Mouse (Mus musculus): ENCODE results near the gene E130116L18Rik. TPM values are rescaled to one million over a fixed set of nuclear protein-coding genes. Genes with fewer than 3 reads are reported as not detected.
A peak's percentile ranks its signal among the peaks of the same experiment; 100 is the strongest.
"Not testable (repeated sequence)": the region's sequence is repeated elsewhere in the genome, so short reads cannot be mapped to it uniquely, and the experiment has no call there.

Gene E130116L18Rik
- polyA plus RNA-seq, 1 experiment from 2014 or later: not detected

DNA sequence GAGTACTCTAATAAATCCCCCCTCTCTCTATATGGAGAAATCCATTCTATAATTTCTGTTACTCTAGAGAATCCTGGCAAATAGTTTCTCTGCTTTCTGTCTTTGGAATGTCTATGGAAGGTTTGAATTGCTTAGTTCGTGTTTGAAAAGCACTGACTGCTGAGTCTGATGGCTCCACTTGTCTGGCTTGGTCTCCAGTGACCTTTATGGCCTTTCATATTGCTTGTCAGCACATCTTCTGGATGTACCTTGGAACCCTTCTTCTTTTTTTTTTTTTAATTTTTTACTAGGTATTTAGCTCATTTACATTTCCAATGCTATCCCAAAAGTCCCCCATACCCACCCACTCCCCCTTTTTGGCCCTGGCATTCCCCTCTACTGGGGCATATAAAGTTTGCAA is 1.4 kb upstream of the E130116L18Rik start:
- H3K9ac ChIP-seq; H3K4me1 ChIP-seq; H3K36me3 ChIP-seq (replicated peaks); H3K27me3 ChIP-seq; H3K4me3 ChIP-seq (replicated peaks); H3K9me3 ChIP-seq; H3K4me2 ChIP-seq; H3K27ac ChIP-seq; ATAC-seq (ENCODE audit: low FRiP score): not testable (repeated sequence)
- 94% methylated on average over 1 of the region's 1 CpGs for WGBS

DNA sequence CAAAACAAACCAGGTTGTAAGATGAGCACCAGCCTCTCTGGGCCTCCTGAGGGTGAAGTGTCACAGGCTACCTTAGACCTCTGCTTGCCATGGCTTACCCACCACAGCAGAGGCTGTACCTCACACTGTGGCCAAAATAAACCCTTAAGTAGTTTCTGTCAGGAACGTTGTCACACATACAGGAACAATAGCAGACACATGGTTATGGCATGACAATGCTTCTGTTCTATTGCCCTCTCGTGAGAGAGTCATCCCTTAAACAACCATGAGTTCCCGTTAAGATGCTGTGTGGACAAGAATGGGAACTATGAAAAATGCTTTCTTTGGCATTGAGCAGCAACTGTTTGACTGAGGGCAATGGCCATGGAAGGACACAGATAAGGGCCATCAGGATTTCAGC is 1.3 kb downstream of the E130116L18Rik start, which contains the start of gene Galnt11:
Gene Galnt11, plus strand, starts transcription at position 301 of the 400 bp plus-strand sequence.
- H3K9me3 ChIP-seq: no peaks in the 10 kb centered on the region
- H3K27me3 ChIP-seq: no peaks in the 10 kb centered on the region
- peak within 1 kb of the TSS; percentile 86 for H3K27ac ChIP-seq
- ATAC-seq (ENCODE audit: low FRiP score): no peak
- H3K4me3 ChIP-seq (replicated peaks): peak within 1 kb of the TSS; percentile 69
- peak within 1 kb of the TSS; percentile 87 for H3K9ac ChIP-seq
- peak within 1 kb of the TSS; percentile 60 for H3K4me2 ChIP-seq
- no peaks in the 10 kb centered on the region for H3K36me3 ChIP-seq (replicated peaks)
- 93% methylated on average over 3 of the region's 3 CpGs for WGBS
- peaks cover 8% of the 10 kb centered on the region for H3K4me1 ChIP-seq

DNA sequence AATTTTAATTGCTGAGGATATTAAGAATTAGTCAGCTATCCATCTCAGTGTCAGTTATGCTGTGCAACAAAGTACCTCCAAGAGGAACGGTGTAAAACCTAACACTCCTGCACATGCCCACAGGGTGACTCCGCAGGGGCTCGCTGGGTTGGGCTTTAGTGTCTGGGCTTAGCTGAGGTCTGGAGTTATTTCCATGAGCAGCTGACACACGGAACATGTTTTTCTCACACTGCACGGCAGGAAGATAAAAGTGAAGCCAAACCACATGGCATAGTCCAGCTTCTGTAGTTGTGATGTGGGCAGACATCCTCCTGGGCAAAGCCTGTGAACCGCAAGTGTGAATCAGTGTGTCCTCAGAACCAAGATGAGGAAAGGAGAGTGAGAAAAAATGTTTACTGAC is 7.9 kb downstream of the E130116L18Rik start:
- ATAC-seq (ENCODE audit: low FRiP score): no peak
- no peaks in the 10 kb centered on the region for H3K9me3 ChIP-seq
- no peak overlapping the region for H3K4me2 ChIP-seq
- no peaks in the 10 kb centered on the region for H3K36me3 ChIP-seq (replicated peaks)
- H3K4me1 ChIP-seq: no peaks in the 10 kb centered on the region
- no peak overlapping the region for H3K9ac ChIP-seq
- no peak overlapping the region for H3K27ac ChIP-seq
- H3K27me3 ChIP-seq: no peaks in the 10 kb centered on the region
- WGBS: 89% methylated on average over 6 of the region's 6 CpGs
- no peak overlapping the region for H3K4me3 ChIP-seq (replicated peaks)

DNA sequence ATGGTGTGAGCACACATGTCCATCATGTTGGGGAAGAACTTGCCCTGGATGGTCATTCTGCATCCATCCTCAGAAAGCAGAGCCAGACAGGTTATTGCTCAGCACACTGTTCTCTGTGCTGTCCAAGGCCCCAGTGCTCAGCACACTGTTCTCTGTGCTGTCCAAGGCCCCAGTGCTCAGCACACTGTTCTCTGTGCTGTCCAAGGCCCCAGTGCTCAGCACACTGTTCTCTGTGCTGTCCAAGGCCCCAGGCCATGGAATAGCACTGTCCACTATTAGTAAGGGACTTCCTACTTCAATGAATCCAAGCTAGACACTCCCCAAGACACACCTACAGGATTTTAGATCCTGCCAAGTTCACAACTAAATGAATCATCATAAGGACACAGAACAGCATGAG is 9.7 kb downstream of the E130116L18Rik start:
- not testable (repeated sequence) for ATAC-seq (ENCODE audit: low FRiP score); H3K9ac ChIP-seq

DNA sequence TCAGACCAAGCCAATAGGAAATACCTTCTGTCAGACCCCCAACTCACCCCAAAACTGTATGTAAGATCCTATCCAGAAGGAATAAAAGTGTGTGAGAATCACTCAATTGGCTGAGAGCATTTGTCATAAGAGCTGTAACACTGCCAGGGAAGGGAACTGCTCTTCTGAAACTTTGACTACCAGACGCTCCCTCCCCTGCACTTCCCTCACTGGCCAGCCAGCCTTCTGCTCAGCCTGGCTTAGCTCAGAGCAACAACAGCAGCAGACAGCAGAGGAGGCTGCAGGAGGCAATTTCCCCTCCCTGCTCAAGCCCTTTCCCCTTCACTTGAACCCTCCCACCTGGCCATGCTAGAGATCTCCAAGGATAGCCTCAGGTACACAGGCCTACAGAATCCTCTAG is 11.1 kb downstream of the E130116L18Rik start:
- Histone ChIP-seq H3K4me1 (no peaks in the 10 kb centered on the region), H3K36me3 (replicated peaks) (no peaks in the 10 kb centered on the region), H3K27me3 (no peaks in the 10 kb centered on the region), H3K9me3 (no peaks in the 10 kb centered on the region), H3K27ac (no peak overlapping the region), H3K9ac (no peak overlapping the region), H3K4me3 (replicated peaks) (no peak overlapping the region), H3K4me2 (no peak overlapping the region)
- WGBS: 68% methylated on average over 1 of the region's 1 CpGs
- no peak for ATAC-seq (ENCODE audit: low FRiP score)

More for the DNA sequence above, 9.7 kb downstream of the E130116L18Rik start:
- not testable (repeated sequence) for H3K4me1 ChIP-seq; H3K4me2 ChIP-seq; H3K4me3 ChIP-seq (replicated peaks); H3K27me3 ChIP-seq; H3K36me3 ChIP-seq (replicated peaks); H3K27ac ChIP-seq; H3K9me3 ChIP-seq

DNA sequence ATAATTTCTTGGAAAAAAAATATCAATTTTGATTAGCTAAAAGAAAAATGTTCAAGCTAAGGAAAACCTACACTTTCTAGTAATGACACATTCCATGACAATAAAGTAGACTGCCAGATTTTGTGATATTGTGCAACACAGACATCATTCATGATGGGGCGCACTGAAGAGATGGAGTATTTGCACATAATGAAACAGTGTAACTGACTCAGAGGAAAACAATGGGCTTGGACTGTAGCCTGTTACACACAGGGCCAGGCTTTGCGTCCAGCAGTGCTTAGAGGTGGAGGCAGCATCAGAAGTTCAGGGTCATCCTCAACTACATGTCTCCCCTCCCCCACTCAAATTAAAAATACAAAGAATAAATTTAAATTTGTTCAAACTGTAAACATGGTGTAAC is 32.4 kb downstream of the E130116L18Rik start:
- WGBS: 89% methylated on average over 2 of the region's 2 CpGs
- H3K4me3 ChIP-seq (replicated peaks): no peak overlapping the region
- no peak overlapping the region for H3K4me2 ChIP-seq
- H3K9me3 ChIP-seq: no peaks in the 10 kb centered on the region
- no peak for ATAC-seq (ENCODE audit: low FRiP score)
- H3K27ac ChIP-seq: no peak overlapping the region
- H3K4me1 ChIP-seq: no peaks in the 10 kb centered on the region
- H3K9ac ChIP-seq: no peak overlapping the region
- no peaks in the 10 kb centered on the region for H3K36me3 ChIP-seq (replicated peaks)
- no peaks in the 10 kb centered on the region for H3K27me3 ChIP-seq

DNA sequence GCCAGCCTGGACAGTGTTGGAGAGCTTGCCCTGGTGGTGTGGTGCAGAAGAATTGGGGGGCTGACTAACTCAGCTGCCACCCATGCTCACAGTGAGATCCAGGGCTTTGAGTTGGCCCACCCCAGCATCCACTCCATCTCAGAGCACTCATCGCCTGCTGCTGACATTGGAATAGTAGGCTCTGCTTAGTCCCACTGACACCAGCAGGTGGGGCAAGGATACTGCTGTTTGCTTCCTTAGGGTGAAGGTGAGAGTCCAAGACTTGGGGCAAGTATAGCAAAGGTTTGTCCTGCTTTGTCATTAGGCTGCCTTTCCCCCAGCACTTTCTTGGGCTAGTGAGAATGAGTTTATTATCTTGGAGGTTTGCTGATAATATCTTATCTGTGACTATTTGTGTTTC is 34.2 kb downstream of the E130116L18Rik start:
- H3K4me1 ChIP-seq: no peaks in the 10 kb centered on the region
- no peak for ATAC-seq (ENCODE audit: low FRiP score)
- H3K27me3 ChIP-seq: no peaks in the 10 kb centered on the region
- H3K36me3 ChIP-seq (replicated peaks): no peaks in the 10 kb centered on the region
- no peak overlapping the region for H3K27ac ChIP-seq
- WGBS: 64% methylated on average over 1 of the region's 1 CpGs
- no peak overlapping the region for H3K4me2 ChIP-seq
- no peak overlapping the region for H3K4me3 ChIP-seq (replicated peaks)
- no peak overlapping the region for H3K9ac ChIP-seq
- no peaks in the 10 kb centered on the region for H3K9me3 ChIP-seq

DNA sequence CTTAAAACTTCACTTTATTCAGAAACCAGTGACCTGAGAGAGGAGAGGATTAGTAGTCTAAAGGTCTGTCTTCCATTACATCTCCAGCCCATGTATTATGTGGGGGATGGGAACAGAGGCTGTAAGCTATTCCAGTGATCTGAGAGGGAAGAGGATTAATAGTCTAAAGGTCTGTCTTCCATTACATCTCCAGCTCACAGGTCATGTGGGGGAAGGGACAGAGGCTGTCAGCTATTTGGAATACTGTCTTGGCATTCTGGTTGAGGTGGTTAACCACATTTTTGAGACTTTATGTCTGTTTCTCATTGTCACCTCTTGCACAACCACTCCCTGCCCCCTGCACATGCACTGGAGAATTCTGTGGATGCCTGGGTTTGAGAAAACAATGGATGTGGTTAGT is 35.2 kb downstream of the E130116L18Rik start:
- no peaks in the 10 kb centered on the region for H3K36me3 ChIP-seq (replicated peaks)
- H3K9me3 ChIP-seq: no peaks in the 10 kb centered on the region
- H3K4me1 ChIP-seq: no peaks in the 10 kb centered on the region
- no peak overlapping the region for H3K9ac ChIP-seq
- H3K4me3 ChIP-seq (replicated peaks): no peak overlapping the region
- no peak for ATAC-seq (ENCODE audit: low FRiP score)
- no peak overlapping the region for H3K4me2 ChIP-seq
- no peaks in the 10 kb centered on the region for H3K27me3 ChIP-seq
- H3K27ac ChIP-seq: no peak overlapping the region

DNA sequence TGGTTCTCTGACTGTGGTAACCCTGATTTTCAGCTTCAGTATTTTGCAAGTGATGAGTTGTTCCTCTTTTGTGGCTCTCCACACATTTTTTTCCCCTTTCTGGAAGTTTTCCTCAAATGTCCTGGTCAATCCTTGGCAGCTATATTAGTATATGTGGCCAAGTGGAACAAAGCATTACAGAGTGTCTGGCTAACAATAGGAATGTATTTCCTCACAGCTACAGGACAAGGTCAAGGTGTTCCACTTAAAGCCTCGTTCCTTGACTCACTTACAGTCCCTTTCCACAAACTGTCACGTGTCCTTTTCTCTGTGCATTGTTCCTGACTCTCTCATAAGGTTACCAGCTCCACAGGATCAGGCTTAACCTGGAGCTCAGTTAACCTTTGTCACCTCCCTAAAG is 38.4 kb downstream of the E130116L18Rik start:
- no peaks in the 10 kb centered on the region for H3K36me3 ChIP-seq (replicated peaks)
- H3K27ac ChIP-seq: no peak overlapping the region
- H3K4me2 ChIP-seq: no peak overlapping the region
- no peak overlapping the region for H3K9ac ChIP-seq
- H3K27me3 ChIP-seq: no peaks in the 10 kb centered on the region
- no peaks in the 10 kb centered on the region for H3K4me1 ChIP-seq
- no peak for ATAC-seq (ENCODE audit: low FRiP score)
- H3K9me3 ChIP-seq: no peaks in the 10 kb centered on the region
- no peak overlapping the region for H3K4me3 ChIP-seq (replicated peaks)
- WGBS: 65% methylated on average over 2 of the region's 2 CpGs

DNA sequence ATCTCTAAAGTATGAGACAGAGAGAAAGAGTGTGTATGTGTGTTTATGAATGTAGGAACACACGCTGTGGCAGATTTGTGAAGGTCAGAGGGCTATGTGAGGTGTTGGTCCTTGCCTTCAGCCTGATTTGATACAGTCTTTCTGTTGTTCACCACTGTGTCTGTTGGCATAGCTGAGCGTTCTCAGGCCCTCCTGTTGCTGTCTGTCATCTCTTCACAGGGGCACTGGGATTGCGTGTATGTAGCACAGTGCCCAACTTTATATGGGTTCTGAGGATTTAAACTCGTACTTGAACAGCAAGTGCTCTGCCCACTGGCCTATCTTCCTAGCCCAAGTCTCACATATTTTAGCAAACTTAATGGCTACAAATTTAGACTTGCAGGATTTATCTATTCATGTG is 39.4 kb downstream of the E130116L18Rik start:
- H3K9ac ChIP-seq: no peak overlapping the region
- H3K4me1 ChIP-seq: no peaks in the 10 kb centered on the region
- no peaks in the 10 kb centered on the region for H3K9me3 ChIP-seq
- ATAC-seq (ENCODE audit: low FRiP score): no peak
- WGBS: 85% methylated on average over 4 of the region's 4 CpGs
- H3K4me2 ChIP-seq: no peak overlapping the region
- H3K27ac ChIP-seq: no peak overlapping the region
- H3K36me3 ChIP-seq (replicated peaks): no peaks in the 10 kb centered on the region
- H3K4me3 ChIP-seq (replicated peaks): no peak overlapping the region
- H3K27me3 ChIP-seq: no peaks in the 10 kb centered on the region

DNA sequence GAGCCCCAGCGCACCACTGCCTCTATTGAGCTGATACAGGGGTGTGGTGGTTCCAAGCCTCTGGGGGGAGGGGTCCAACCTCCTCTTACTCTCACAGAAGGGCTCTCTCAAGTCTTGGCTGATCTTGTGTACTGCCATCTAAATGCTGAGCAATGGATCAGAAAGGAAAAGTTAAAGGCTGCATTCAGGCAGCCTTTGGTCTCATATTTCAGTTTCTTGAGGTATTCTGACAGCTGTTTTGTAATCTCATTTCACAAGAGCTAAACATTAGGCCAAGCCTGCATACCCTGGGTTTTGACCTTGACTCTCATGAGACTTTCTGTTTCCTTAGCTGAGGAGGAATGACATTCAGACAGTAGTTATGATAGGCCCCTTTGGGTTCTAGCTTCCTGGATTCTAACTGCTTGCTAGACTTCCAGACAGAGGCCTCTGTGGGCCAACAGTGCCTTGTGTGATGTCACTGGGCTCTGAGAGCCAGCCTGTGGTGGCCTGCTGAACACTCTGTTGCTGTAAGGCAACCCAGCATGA is 41.9 kb downstream of the E130116L18Rik start, which contains the start of gene Galntl5:
Gene Galntl5, plus strand, starts transcription at position 457 of the 528 bp plus-strand sequence.
- H3K27me3 ChIP-seq: no peaks in the 10 kb centered on the region
- ATAC-seq (ENCODE audit: low FRiP score): no peak
- H3K4me2 ChIP-seq: no peak within 1 kb of the TSS
- no peaks in the 10 kb centered on the region for H3K36me3 ChIP-seq (replicated peaks)
- H3K27ac ChIP-seq: no peak within 1 kb of the TSS
- no peaks in the 10 kb centered on the region for H3K9me3 ChIP-seq
- no peaks in the 10 kb centered on the region for H3K4me1 ChIP-seq
- H3K9ac ChIP-seq: no peak within 1 kb of the TSS
- 97% methylated on average over 1 of the region's 1 CpGs for WGBS
- H3K4me3 ChIP-seq (replicated peaks): no peak within 1 kb of the TSS

DNA sequence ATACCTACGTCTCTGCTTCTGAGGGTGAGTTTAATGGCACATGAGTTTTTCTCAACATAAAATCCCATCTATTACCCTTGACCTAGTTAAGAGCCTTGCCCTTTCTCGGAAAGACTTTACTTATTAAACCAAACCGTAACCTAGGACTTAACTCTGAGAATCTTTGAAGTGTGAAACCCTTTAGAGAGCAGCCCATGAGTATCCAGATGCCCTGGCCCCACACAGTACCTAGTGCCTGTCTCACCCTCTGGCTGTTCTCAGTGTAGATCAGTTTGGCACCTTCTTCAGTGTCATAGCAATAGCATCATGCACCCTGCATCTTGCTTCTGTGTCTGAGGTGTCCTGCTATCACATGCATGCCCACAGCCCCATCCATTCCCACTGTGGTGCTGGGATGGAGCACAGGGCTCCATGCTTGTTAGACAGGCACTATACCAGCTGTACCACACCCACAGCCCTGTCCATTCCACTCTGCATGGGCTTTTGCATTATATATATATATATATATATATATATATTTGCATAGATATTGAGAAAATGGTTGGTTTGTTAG is 42.9 kb downstream of the E130116L18Rik start:
- 89% methylated on average over 3 of the region's 3 CpGs for WGBS
- ATAC-seq (ENCODE audit: low FRiP score): no peak
- no peaks in the 10 kb centered on the region for H3K4me1 ChIP-seq

DNA sequence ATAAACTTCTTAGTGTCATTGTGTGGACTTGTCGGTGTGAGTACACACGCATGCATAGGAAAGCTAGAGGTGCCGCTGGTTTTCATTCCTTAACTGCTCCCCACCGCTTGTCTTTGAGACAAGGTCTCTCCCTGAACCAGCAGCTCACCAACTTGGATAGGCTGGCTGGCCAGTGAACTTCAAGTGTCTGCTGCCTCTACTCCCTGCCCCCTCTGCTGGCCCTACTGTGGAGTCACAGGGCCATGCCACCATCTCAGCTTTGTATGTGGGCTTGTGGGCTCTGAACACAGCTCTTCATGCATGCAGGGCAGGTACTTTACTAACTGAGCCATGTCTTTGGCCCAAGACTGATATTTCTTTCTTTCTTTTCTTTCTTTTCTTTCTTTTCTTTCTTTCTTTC is 43.7 kb downstream of the E130116L18Rik start:
- no peaks in the 10 kb centered on the region for H3K36me3 ChIP-seq (replicated peaks)
- no peaks in the 10 kb centered on the region for H3K9me3 ChIP-seq
- H3K4me3 ChIP-seq (replicated peaks): no peak overlapping the region
- H3K4me1 ChIP-seq: no peaks in the 10 kb centered on the region
- ATAC-seq (ENCODE audit: low FRiP score): no peak
- no peak overlapping the region for H3K4me2 ChIP-seq
- 95% methylated on average over 4 of the region's 4 CpGs for WGBS
- H3K27ac ChIP-seq: no peak overlapping the region
- H3K27me3 ChIP-seq: no peaks in the 10 kb centered on the region
- no peak overlapping the region for H3K9ac ChIP-seq

More for the DNA sequence above, 42.9 kb downstream of the E130116L18Rik start:
- Histone ChIP-seq H3K36me3 (replicated peaks) (no peaks in the 10 kb centered on the region), H3K27ac (no peak overlapping the region), H3K27me3 (no peaks in the 10 kb centered on the region), H3K9ac (no peak overlapping the region), H3K9me3 (no peaks in the 10 kb centered on the region), H3K4me3 (replicated peaks) (no peak overlapping the region), H3K4me2 (no peak overlapping the region)

All from forebrain, embryonic 12.5 days (tissue).